Mouse (Mus musculus): ENCODE data around the gene Lrrc43.

GRCm38 (mm10) chr5:123464638-123465037, 24.5 kb upstream of the Lrrc43 start:
- TF ChIP-seq CTCF (IDR thresholded peaks at IDR 0.05; ENCODE audit: low read depth) (no peak), EP300 (IDR thresholded peaks at IDR 0.05; ENCODE audit: low read depth) (no peak)

Data from liver, postnatal 0 days (tissue).